Mouse (Mus musculus): ENCODE measurements around the gene Uckl1. TPM values are rescaled to one million over a fixed set of nuclear protein-coding genes. Genes with fewer than 3 reads are reported as not detected.

The Uckl1 gene
- polyA plus RNA-seq, 1 experiment from 2014 or later: 73.6 TPM

- no peak for ATAC-seq (ENCODE audit: low read depth)
- Histone ChIP-seq H3K27ac (replicated peaks) (no peak overlapping the region), H3K27me3 (no peaks in the 10 kb centered on the region), H3K9me3 (no peaks in the 10 kb centered on the region), H3K9ac (0 out of 2 replicates have a peak overlapping the region, but pooled peaks have one; percentile 22), H3K4me3 (no peak overlapping the region), H3K4me1 (replicated peaks) (peaks cover 52% of the 10 kb centered on the region), H3K4me2 (no peak overlapping the region), H3K36me3 (peaks cover 24% of the 10 kb centered on the region)
- 80% methylated on average over 5 of the region's 5 CpGs for WGBS
Observed at GRCm38 (mm10) chr2:181578790-181579618, 5.7 kb downstream of the Uckl1 start.

- H3K9ac ChIP-seq: 0 out of 2 replicates have a peak overlapping the region, but pooled peaks have one; percentile 1
- peaks cover 24% of the 10 kb centered on the region for H3K36me3 ChIP-seq
- H3K27ac ChIP-seq (replicated peaks): no peak overlapping the region
- no peaks in the 10 kb centered on the region for H3K9me3 ChIP-seq
- H3K4me1 ChIP-seq (replicated peaks): peaks cover 52% of the 10 kb centered on the region
- ATAC-seq (ENCODE audit: low read depth): no peak
- 85% methylated on average over 7 of the region's 7 CpGs for WGBS
- H3K27me3 ChIP-seq: no peaks in the 10 kb centered on the region
- no peak overlapping the region for H3K4me2 ChIP-seq
- H3K4me3 ChIP-seq: no peak overlapping the region
Observed at GRCm38 (mm10) chr2:181577981-181578581, 6.6 kb downstream of the Uckl1 start.

GRCm38 (mm10) chr2:181577126-181577525, 7.6 kb downstream of the Uckl1 start:
- no peaks in the 10 kb centered on the region for H3K9me3 ChIP-seq
- peaks cover 46% of the 10 kb centered on the region for H3K4me1 ChIP-seq (replicated peaks)
- no peak overlapping the region for H3K4me3 ChIP-seq
- peaks cover 29% of the 10 kb centered on the region for H3K36me3 ChIP-seq
- no peak overlapping the region for H3K4me2 ChIP-seq
- H3K27me3 ChIP-seq: no peaks in the 10 kb centered on the region
- no peak for ATAC-seq (ENCODE audit: low read depth)
- no peak overlapping the region for H3K9ac ChIP-seq
- no peak overlapping the region for H3K27ac ChIP-seq (replicated peaks)
- 41% methylated on average over 2 of the region's 2 CpGs for WGBS

- 99% methylated on average over 2 of the region's 2 CpGs for WGBS
Observed at GRCm38 (mm10) chr2:181576613-181577012, 8.1 kb downstream of the Uckl1 start.

GRCm38 (mm10) chr2:181574921-181575545, 9.7 kb downstream of the Uckl1 start:
- no peaks in the 10 kb centered on the region for H3K27me3 ChIP-seq
- H3K4me2 ChIP-seq: no peak overlapping the region
- no peak for ATAC-seq (ENCODE audit: low read depth)
- no peak overlapping the region for H3K9ac ChIP-seq
- H3K4me3 ChIP-seq: no peak overlapping the region
- peaks cover 34% of the 10 kb centered on the region for H3K36me3 ChIP-seq
- no peak overlapping the region for H3K27ac ChIP-seq (replicated peaks)
- WGBS: 89% methylated on average over 7 of the region's 7 CpGs
- H3K4me1 ChIP-seq (replicated peaks): peaks cover 34% of the 10 kb centered on the region
- no peaks in the 10 kb centered on the region for H3K9me3 ChIP-seq

More at GRCm38 (mm10) chr2:181576613-181577012, 8.1 kb downstream of the Uckl1 start:
- Histone ChIP-seq H3K4me2 (no peak overlapping the region), H3K27me3 (no peaks in the 10 kb centered on the region), H3K9ac (no peak overlapping the region), H3K4me1 (replicated peaks) (peaks cover 44% of the 10 kb centered on the region), H3K36me3 (peaks cover 34% of the 10 kb centered on the region), H3K4me3 (no peak overlapping the region), H3K9me3 (no peaks in the 10 kb centered on the region), H3K27ac (replicated peaks) (no peak overlapping the region)
- no peak for ATAC-seq (ENCODE audit: low read depth)

- Histone ChIP-seq H3K4me1 (replicated peaks) (peaks cover 25% of the 10 kb centered on the region), H3K9me3 (no peaks in the 10 kb centered on the region), H3K4me2 (no peak overlapping the region), H3K4me3 (no peak overlapping the region), H3K36me3 (peaks cover 39% of the 10 kb centered on the region), H3K27ac (replicated peaks) (no peak overlapping the region), H3K27me3 (no peaks in the 10 kb centered on the region), H3K9ac (no peak overlapping the region)
- ATAC-seq (ENCODE audit: low read depth): no peak
- 92% methylated on average over 9 of the region's 9 CpGs for WGBS
Observed at GRCm38 (mm10) chr2:181573961-181574360, 10.7 kb downstream of the Uckl1 start.

- ATAC-seq (ENCODE audit: low read depth): no peak
- Histone ChIP-seq H3K27me3 (no peaks in the 10 kb centered on the region), H3K4me2 (no peak overlapping the region), H3K27ac (replicated peaks) (no peak overlapping the region), H3K4me3 (no peak overlapping the region), H3K9me3 (no peaks in the 10 kb centered on the region), H3K36me3 (peaks cover 39% of the 10 kb centered on the region), H3K4me1 (replicated peaks) (peaks cover 18% of the 10 kb centered on the region), H3K9ac (no peak overlapping the region)
- WGBS: 94% methylated on average over 15 of the region's 15 CpGs
Observed at GRCm38 (mm10) chr2:181572921-181573920, 11.5 kb downstream of the Uckl1 start.

- no peaks in the 10 kb centered on the region for H3K27me3 ChIP-seq
- peaks cover 39% of the 10 kb centered on the region for H3K36me3 ChIP-seq
- H3K4me1 ChIP-seq (replicated peaks): peaks cover 7% of the 10 kb centered on the region
- no peak overlapping the region for H3K4me2 ChIP-seq
- no peaks in the 10 kb centered on the region for H3K9me3 ChIP-seq
- WGBS: 91% methylated on average over 11 of the region's 11 CpGs
- H3K4me3 ChIP-seq: no peak overlapping the region
- no peak for ATAC-seq (ENCODE audit: low read depth)
- no peak overlapping the region for H3K9ac ChIP-seq
- H3K27ac ChIP-seq (replicated peaks): no peak overlapping the region
Observed at GRCm38 (mm10) chr2:181571941-181572670, 12.6 kb downstream of the Uckl1 start.

- 76% methylated on average over 6 of the region's 6 CpGs for whole genome bisulfite sequencing
- no peaks in the 10 kb centered on the region for H3K4me1 ChIP-seq (replicated peaks)
- no peak overlapping the region for H3K4me2 ChIP-seq
- no peak overlapping the region for H3K9ac ChIP-seq
- peaks cover 39% of the 10 kb centered on the region for H3K36me3 ChIP-seq
- no peaks in the 10 kb centered on the region for H3K27me3 ChIP-seq
- H3K4me3 ChIP-seq: no peak overlapping the region
- H3K27ac ChIP-seq (replicated peaks): no peak overlapping the region
- ATAC-seq (ENCODE audit: low read depth): no peak
- no peaks in the 10 kb centered on the region for H3K9me3 ChIP-seq
Observed at GRCm38 (mm10) chr2:181570921-181571595, 13.6 kb downstream of the Uckl1 start.

GRCm38 (mm10) chr2:181570375-181570774, 14.3 kb downstream of the Uckl1 start:
- ATAC-seq (ENCODE audit: low read depth): no peak

More at GRCm38 (mm10) chr2:181570375-181570774, 14.3 kb downstream of the Uckl1 start:
- Histone ChIP-seq H3K4me2 (no peak overlapping the region), H3K4me3 (no peak overlapping the region), H3K9me3 (no peaks in the 10 kb centered on the region), H3K27me3 (no peaks in the 10 kb centered on the region), H3K4me1 (replicated peaks) (no peaks in the 10 kb centered on the region), H3K9ac (no peak overlapping the region), H3K27ac (replicated peaks) (no peak overlapping the region), H3K36me3 (peaks cover 39% of the 10 kb centered on the region)
- 89% methylated on average over 8 of the region's 8 CpGs for WGBS

Data from neural tube, embryonic 13.5 days (tissue).